Mouse (Mus musculus): Measurements from ENCODE around the gene Dusp11.
"Not testable (repeated sequence)": the region's sequence is repeated elsewhere in the genome, so short reads cannot be mapped to it uniquely, and the experiment has no call there.

Dusp11 gene

DNA sequence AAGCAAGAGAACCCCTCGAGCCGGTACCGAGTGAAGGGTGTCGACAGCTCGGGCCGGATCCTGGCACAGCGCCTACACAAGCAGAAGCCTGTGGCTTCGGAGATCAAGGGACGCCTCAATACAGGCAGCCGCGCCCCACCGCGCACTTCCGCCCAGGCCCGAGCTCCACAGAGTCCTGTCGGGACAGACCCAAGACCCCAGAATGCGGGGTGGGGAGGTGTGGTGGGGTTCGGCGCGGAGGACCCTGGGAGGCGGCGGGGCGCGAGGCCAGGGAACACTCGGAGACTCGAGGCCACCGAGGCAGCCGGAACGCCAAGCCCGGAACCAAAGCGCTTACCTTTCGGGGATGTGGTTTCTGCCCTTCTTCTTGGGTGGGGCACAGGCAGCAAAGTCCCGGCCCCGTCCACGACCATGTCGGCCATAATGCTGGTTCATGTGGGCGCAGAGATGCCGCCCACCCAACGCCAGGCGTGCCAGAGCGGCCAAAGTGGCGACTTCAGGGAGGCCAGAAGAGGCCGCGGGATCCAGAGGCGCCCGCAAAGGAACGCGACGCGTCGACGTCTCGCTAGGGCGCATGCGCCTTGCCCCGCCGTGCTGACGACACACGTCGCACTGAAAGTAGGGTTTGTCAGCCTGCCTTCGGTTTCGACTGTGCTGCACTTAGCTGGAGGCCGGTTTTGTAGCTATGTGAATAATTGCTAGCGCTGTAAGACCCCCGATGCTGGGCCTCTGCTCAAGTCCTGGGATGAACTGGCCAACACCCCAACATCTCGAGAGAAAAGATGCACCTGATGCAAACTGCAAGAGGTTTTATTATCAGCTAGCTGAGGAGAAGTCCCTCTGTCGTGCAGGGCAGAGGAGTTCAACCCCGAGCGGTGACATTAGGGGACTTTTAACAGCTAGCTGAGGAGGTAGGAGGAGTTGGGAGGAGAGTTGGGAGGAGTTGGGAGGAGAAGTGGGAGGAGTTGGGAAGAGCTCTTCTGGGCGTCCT, at the start of gene Dusp11:
TSS of gene Dusp11 (minus strand) at position 567 of the 991 bp plus-strand sequence.
- DNase-seq (ENCODE audit: low spot score in 2 of 2): peak; percentile 87 to 92

DNA sequence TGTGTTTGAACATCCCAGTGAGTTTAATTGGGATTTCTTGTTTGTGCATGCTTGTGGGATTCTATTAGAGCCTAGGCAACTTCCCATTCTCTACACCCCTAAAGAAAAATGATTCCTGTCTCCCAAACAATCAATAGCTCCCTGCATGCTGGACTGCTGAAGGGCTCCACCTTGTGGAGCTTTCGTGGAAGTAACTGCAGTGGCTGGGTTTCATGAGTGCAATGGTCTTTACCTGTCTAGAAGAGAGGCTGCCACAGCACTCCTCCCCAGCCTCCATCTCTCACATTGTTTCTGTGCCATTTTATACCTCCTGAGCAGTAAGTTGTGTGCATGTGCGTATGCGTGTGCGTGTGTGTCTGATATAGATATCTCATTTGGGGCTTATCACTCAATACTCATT, 48.5 kb upstream of the Dusp11 start:
- peak in 1 of 2 experiments; percentile 27 for DNase-seq (ENCODE audit: low spot score in 2 of 2)

- peak; percentile 31 to 38 for DNase-seq (ENCODE audit: low spot score in 2 of 2)
Measured at GRCm38 (mm10) chr6:86004271-86005148, 43.0 kb upstream of the Dusp11 start.

DNA sequence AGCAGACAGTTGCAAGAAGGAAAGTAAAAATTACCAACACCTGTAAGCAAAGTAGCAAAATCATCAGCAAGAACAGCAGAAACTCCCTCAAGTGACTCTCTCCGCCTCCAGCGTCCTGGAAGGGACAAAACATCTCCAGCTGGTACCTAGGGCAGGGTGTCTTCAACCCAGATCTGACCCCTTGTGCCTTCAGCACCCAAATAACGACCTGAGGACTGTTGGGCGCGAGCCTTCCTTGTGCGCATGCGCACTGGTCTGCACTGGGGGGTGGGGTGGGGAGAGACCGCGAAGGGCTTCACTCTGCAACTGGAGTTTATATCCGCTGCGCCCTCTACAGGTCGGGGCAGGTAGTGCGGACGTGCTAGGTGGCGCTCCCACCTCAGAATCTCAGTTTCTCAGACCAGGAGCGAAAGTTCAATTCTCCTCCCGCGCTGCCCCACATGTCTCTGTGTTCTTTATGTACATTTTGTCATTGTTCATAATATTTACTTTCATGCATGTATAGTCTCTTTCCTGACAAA, 42.0 kb upstream of the Dusp11 start:
- DNase-seq (ENCODE audit: low spot score in 2 of 2): no peak

- not testable (repeated sequence) for DNase-seq (ENCODE audit: low spot score in 2 of 2)
Measured at GRCm38 (mm10) chr6:85990774-85991173, 29.3 kb upstream of the Dusp11 start.

GRCm38 (mm10) chr6:85989570-85989969, 28.1 kb upstream of the Dusp11 start:
- not testable (repeated sequence) for DNase-seq (ENCODE audit: low spot score in 2 of 2)

DNA sequence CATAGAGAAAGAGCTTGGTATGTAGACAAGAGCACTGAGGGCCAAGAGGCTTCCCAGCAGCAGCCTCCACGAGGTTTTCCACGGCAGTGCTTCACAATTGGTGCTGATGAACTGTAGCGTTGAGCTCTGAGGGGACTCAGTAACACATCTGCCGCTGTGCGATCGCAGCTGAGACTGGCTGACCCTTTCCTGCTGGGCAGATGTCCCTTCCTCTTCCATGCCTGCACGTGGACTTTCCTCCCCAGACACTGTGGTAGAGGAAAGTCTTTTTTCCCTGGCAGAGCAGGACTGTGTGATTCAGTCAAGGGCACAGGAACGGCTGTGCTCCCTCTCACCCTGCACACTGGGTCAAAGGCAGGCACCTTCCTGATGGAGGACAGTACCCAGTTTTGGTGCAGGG, 22.9 kb upstream of the Dusp11 start:
- DNase-seq (ENCODE audit: low spot score in 2 of 2): no peak

- DNase-seq (ENCODE audit: low spot score in 2 of 2): not testable (repeated sequence)
Measured at GRCm38 (mm10) chr6:85978736-85979135, 17.3 kb upstream of the Dusp11 start.

GRCm38 (mm10) chr6:85976242-85976641, 14.8 kb upstream of the Dusp11 start:
- no peak for DNase-seq (ENCODE audit: low spot score in 2 of 2)

GRCm38 (mm10) chr6:85975761-85976160, 14.3 kb upstream of the Dusp11 start:
- no peak for DNase-seq (ENCODE audit: low spot score in 2 of 2)

- no peak for DNase-seq (ENCODE audit: low spot score in 2 of 2)
Measured at GRCm38 (mm10) chr6:85974941-85975617, 13.6 kb upstream of the Dusp11 start.

GRCm38 (mm10) chr6:85973336-85973735, 11.9 kb upstream of the Dusp11 start:
- no peak for DNase-seq (ENCODE audit: low spot score in 2 of 2)

GRCm38 (mm10) chr6:85972699-85973098, 11.2 kb upstream of the Dusp11 start:
- no peak for DNase-seq (ENCODE audit: low spot score in 2 of 2)

- DNase-seq (ENCODE audit: low spot score in 2 of 2): no peak
Measured at GRCm38 (mm10) chr6:85969889-85970288, 8.4 kb upstream of the Dusp11 start.

DNA sequence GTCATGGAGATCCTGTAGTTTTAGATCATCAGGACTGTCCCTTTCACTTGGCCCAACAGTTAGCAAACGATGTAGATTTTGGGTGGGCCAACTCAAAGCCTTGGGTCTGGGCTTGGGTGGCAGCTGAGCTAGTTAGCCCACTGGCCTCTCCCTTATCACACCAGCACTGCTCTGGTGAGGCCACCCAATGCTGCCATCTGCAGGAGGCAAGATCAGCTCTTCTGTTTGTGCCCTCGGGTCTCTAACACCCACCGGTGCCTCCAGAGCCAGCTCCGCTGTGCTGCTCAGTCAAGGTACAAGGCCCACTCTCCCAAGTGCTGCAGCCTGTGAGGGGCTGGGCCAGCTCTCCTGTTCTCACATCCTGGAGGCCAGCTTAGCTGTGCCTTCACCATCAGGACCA, 5.2 kb upstream of the Dusp11 start:
- DNase-seq (ENCODE audit: low spot score in 2 of 2): no peak

DNA sequence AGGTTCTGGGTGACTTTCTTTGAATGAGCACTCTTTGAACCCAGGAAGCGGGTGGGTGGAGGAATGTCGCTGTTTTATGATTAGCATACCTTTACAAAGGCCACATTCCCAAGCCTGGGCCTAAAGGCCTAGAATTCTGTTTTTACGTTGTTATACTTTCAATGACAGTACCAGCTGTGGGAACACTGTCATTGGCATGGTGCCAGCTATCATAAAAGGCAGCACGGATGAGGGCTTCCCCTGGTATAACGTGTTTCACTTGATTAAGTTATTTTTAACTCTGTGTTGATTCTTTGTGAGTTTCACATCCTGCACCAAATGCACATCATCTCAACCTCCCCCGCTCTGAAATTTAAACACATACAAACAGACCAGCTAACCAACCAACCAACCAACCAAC, 4.6 kb upstream of the Dusp11 start:
- DNase-seq (ENCODE audit: low spot score in 2 of 2): not testable (repeated sequence)

DNA sequence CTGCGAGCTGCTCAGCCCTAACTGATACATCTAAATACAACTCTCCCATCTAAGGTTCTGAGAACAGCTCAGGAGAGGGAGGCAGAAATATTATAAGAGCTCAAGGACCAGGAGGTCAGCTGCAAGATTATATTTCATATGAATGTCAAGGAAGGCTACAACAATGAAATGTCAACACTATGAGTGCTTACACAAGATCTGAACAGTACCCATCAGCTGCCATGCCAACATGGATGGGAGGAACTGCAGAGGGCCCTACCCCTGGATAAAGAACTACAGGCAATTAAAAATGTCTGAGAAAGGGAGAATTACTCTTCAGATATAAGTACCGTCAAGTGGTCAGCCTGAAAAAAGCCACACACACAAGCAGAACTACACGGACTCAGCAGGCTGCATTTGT, 3.9 kb downstream of the Dusp11 start:
- DNase-seq (ENCODE audit: low spot score in 2 of 2): no peak

DNA sequence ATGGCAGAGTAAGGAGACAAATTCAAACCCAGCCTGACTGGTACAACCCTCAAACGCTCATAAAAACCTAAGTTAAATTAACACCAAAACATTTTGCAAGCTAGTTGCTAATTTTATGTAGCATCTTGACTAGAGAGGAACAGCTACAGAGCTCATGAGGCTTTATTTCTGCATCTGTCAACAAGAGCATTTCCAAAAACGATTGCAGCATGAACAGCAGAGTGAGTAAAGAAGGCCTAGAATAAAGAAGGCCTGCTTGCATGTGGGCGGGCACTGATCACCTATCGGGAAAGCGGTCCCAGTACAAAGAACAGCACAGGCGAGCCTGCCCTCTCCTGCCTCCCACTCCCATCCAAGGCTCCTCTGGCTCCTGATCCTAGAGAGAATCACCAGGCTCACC, 12.9 kb downstream of the Dusp11 start:
- DNase-seq (ENCODE audit: low spot score in 2 of 2): no peak

DNA sequence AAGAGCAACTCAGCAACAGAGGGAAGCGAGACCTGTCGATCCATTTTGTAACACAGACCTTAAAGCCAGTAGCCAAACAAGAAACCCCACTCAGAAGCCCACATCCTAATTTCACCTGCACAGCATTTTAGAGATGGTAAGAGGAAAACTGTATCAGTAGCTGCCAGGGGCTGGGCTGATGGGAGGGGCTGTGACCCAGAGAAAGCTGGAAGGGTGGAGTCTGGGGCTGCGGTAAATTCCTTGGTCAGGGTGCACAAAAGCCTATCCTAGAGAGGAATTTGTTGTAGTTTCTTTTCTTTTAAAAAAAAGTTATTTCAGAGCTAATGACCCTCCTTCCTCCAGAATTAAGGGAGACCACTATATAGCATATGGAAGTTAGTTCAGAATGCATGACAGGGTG, 19.0 kb downstream of the Dusp11 start:
- DNase-seq (ENCODE audit: low spot score in 2 of 2): no peak

DNA sequence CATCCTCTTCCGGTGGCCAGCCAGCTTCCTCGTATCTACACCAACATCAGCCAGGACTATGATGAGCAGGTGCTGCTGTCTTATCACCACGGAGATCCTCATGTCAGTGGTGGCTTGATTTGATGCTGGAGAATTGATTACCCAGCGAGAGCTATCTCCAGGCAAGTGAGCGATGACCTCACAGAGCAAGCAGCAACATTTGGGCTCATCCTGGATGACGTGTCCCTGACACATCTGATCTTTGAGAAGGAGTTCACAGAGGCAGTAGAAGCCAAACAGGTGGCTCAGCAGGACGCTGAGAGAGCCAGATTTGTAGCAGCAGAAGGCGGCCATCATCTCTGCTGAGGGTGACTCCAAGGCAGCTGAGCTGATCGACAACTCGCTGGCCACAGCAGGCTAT, 22.8 kb downstream of the Dusp11 start:
- DNase-seq (ENCODE audit: low spot score in 2 of 2): no peak

Measured in urinary bladder, adult 18-20 months (tissue).